Mouse (Mus musculus) stomach, postnatal 0 days (tissue): ENCODE measurements around the gene Rnf182.

Experiments
- CTCF ChIP-seq: IDR thresholded peaks from 2 replicates; pipeline ENCODE4 v1.5.1; 2016; ENCODE audit warnings: antibody characterized with exemption, low read depth, mild to moderate bottlenecking, moderate library complexity
- EP300 ChIP-seq: optimal IDR thresholded peaks from 2 replicates; pipeline ENCODE3; 2016; ENCODE audit warnings: antibody characterized with exemption

DNA sequence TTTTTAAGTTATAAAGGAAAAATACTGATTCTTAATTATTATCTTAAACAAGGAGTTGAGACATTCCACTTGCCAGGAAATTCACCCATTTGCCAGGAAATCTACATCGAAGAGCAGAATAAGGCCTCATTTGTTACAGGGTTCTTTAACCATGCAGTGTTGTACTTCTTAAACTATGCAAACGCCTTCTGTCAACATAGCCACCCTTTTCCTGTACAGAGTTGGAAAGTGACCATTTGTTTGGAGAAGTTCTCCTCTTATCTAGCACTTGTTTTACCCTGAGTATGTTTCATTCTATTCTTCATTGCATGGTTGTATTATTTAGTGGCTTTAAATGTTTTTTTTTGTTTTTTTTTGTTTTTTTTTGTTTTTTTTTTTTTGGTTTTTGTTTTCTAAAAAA is 41.5 kb upstream of the Rnf182 start:
- no peak for TF ChIP-seq CTCF
- TF ChIP-seq EP300, result no peak
